Mouse (Mus musculus) bone marrow, adult 2 months (tissue): ENCODE measurements at regions not wholly inside any gene's neighbourhood (a gene's known extent, or its start where the extent isn't known, plus 50 kb on each side); places are given as distances from the start of the nearest gene placed in this dataset.

ENCODE experiments used
- CTCF ChIP-seq: fragments of 200-500 bp; IDR thresholded peaks from 2 replicates; pipeline ENCODE4 v1.5.1; 2011; ENCODE audit warnings: low read length, control low read depth; ENCODE audit not compliant: control insufficient read depth, insufficient read depth
- POLR2A ChIP-seq: fragments of 200-500 bp; IDR thresholded peaks from 2 replicates; pipeline ENCODE4 v1.6.1; 2011; ENCODE audit warnings: low read depth, mild to moderate bottlenecking, control low read depth, low read length, borderline replicate concordance; ENCODE audit not compliant: control insufficient read depth

DNA sequence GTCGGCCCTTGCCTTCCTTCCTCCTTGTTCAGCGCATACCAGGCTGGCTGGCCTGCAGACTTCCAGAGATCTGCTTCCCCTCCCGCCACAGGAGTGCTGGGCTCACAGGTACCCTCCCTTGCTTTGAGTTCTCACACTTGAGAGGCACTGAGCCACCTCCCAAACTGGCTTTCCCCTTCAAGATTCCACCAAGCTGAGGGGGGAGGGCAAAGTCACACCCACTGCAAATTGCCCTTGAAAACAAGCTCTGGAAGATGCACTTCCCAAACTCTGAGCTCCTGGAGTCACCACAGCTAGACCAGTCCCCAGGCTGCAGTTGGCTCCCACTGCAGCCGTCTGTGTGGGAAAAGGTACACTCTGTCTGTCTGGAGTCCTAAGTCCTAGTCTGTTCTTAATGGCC is 142.1 kb upstream of the Slc22a12 start:
- TF ChIP-seq CTCF: no peak
- TF ChIP-seq POLR2A: no peak
